Mouse (Mus musculus): ENCODE measurements around the gene Hhat.

The Hhat gene

GRCm38 (mm10) chr1:192770495-192771331, at the start of gene Hhat:
Hhat (minus strand) TSS chr1:192771223.
- DNase-seq (ENCODE audit: low read depth): peak; percentile 85

GRCm38 (mm10) chr1:192818334-192818733, 47.3 kb upstream of the Hhat start:
- DNase-seq (ENCODE audit: low read depth): no peak

DNA sequence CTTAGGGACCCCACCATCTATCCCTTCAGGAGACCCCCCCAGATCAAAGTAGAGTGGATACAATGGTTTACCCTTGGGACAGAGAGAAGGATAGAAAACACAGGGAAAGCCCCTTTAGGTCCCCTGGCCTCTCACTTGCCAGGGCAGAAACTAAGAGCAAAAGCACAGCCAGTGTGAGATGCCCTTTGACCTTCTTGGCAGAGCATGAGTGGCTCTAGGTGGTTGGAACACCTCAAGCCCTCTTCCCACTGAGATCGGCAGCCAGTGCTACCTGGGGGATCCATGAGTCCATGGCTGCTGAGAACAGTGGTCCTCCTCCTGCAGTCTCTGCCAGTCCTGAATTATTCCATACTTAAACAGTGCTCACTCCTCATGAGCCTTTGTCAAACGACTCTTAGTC, 44.8 kb upstream of the Hhat start:
- DNase-seq (ENCODE audit: low read depth): no peak

- DNase-seq (ENCODE audit: low read depth): no peak
Measured at GRCm38 (mm10) chr1:192814700-192815099, 43.7 kb upstream of the Hhat start.

DNA sequence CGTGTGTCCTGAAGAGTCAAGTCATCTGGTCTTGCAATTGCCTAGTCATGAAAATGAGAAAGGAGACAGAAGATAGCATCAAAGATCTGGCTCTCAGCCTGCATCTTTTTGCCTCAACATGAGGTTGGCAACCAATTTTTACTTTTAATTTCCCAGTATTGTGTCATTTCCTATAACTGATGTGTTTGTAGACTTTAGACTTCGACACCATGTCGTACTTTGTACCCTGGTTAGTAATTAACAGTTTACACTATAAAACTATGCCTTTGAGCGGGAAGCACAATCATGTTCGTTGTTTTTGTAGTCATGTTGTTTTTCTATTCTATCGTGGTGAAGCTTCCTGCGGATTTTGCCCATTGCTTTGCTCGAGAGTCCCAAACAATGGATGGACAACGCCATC, 41.7 kb upstream of the Hhat start:
- DNase-seq (ENCODE audit: low read depth): no peak

- DNase-seq (ENCODE audit: low read depth): no peak
Measured at GRCm38 (mm10) chr1:192812290-192812689, 41.3 kb upstream of the Hhat start.

DNA sequence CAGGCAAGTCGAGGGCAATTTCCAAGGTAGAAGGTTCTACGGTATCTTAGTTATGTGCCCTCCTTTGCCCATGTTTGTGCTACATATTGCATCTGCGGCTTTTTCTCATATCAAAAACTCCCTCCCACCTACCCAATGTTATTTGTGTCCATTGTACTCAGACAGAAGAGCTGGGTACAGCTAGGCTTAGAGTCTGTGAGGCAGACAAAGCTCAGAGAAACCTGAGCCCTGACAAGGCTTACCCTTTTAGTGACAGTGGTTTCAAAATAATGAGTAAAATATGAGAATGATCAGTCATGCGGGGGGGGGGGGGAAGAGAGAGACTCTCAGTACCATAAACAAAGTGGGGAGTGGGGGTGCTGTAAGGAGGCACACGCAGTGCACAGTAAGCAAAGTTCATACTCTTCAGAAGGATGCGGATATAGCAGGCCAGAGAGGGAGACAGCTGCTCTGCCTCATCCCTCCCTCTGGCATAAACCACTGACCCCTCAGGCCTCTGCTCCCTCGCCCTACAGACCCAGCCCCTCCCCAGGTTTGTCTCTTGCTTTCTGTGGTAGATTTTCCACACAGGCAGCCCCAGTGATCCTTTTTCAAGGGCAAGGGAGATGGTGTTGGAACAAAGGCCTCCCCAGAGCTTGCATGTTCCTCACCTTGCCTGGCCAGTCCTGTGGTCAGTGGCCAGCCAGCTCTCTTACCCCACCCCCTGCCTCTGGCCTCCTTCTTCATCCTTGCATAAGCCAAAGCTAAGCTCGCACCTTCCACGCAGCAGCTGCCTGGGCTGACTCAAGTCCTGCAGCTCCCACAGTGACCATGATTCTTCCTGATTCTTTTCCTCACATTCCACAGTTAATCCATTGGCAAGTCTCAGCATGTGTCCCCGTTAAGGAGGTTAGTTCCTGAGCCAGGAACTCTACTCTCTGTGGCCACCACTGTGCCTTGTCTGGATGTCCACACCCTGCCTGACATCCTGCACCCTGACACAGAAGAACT, 35.4 kb upstream of the Hhat start:
- no peak for DNase-seq (ENCODE audit: low read depth)

DNA sequence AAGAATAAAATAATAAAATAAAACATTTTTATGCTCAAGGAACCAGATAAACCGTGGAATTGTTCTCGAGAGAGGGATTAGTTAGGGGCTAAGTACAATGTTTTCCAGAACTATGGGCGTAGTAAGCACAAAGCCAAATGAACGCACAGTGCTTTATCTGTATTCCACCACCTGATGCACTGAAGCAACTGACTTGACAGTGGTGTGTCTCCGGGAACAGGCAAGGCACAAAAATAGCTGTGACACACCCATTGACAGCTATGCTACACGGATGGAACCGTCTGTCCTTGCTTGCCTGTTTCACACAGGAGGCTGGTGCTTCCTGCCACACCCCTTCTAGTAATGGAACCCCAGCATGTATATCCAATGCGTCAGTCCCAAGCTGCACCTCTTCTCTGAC, 29.3 kb upstream of the Hhat start:
- DNase-seq (ENCODE audit: low read depth): no peak

GRCm38 (mm10) chr1:192799165-192799991, 28.4 kb upstream of the Hhat start:
- DNase-seq (ENCODE audit: low read depth): peak; percentile 21

- DNase-seq (ENCODE audit: low read depth): no peak
Measured at GRCm38 (mm10) chr1:192798212-192799164, 27.5 kb upstream of the Hhat start.

DNA sequence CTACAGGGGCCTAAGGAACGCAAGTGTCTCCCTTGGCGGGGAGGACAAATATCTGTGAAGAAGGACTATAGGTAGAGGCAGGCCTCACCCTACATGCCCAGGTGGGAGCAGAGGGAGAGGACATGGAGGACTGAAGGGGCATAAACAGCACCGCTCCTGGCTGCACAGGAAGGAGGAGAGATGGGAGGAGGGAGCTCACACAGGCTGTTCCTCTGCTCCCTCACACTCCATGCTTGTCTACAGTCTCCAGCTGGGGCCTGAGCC, 25.9 kb upstream of the Hhat start:
- no peak for DNase-seq (ENCODE audit: low read depth)

- no peak for DNase-seq (ENCODE audit: low read depth)
Measured at GRCm38 (mm10) chr1:192796201-192797010, 25.4 kb upstream of the Hhat start.

- DNase-seq (ENCODE audit: low read depth): no peak
Measured at GRCm38 (mm10) chr1:192794957-192795745, 24.1 kb upstream of the Hhat start.

DNA sequence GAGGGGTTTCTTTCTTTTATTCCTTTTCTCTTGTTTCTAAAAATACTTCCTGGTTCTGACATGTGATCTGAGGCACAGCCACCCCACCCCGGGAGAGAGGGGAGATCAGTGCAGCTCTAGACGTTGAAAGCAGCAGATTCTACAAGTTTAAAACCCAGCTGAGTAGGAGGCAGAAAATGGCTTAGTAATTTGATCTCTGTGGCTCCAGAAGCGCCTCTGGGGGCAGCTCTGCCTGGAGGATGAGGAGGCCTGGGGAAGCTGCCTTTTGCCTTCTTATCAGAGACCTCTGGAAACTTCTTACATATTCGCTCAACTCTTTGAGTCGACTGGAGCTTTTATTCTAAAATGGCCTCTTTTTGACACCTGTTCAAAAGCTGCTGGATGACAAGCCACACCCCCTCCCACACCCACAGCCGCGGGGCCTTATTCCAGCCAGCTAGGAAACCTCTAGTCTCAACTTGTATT, 20.9 kb upstream of the Hhat start:
- DNase-seq (ENCODE audit: low read depth): peak; percentile 37

DNA sequence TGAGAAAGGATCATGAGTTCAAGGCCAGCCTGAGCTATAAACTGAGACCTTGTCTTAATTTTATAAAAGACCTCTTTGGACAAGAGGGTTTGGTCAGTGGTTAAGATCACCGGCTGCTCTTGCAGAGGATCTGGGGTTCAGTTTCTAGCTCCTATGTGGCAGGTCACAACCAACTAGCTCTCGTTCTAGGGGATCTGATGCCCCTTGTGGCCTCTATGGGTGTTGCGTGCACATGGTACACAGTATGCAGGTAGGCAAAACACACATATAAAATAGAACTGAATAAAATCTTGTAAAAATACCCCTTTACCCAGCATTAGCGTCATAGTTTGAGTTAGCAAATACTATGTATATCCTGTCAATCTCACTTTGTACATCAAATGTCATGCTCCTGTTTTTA, 19.4 kb upstream of the Hhat start:
- DNase-seq (ENCODE audit: low read depth): peak; percentile 51

GRCm38 (mm10) chr1:192789828-192790227, 18.8 kb upstream of the Hhat start:
- DNase-seq (ENCODE audit: low read depth): no peak

DNA sequence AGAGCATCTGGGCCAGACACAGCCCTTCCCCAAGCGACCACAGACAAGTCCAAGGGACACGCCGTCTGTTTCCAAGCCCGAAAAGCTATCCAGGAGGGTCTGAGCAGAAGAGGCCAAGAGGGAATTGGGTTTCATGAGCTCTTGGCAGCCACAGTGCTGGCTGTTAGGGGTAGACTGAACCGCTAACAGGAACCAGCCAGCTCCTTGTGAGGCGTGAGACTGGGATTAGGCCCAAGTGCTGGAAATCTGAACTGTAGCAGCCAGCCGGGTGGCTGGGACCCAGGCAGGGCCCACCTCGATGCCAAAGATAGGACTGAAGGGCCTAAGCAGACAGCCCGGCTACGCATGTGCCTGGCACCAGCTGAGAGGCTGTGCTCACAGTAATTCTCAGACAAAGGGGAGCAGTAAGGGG, 18.1 kb upstream of the Hhat start:
- no peak for DNase-seq (ENCODE audit: low read depth)

GRCm38 (mm10) chr1:192786194-192786593, 15.2 kb upstream of the Hhat start:
- no peak for DNase-seq (ENCODE audit: low read depth)

Measured in naive thymus-derived CD4-positive, alpha-beta T cell, adult 2 months (primary cell).